Mouse (Mus musculus): Measurements from ENCODE around the gene Enpp1.

DNA sequence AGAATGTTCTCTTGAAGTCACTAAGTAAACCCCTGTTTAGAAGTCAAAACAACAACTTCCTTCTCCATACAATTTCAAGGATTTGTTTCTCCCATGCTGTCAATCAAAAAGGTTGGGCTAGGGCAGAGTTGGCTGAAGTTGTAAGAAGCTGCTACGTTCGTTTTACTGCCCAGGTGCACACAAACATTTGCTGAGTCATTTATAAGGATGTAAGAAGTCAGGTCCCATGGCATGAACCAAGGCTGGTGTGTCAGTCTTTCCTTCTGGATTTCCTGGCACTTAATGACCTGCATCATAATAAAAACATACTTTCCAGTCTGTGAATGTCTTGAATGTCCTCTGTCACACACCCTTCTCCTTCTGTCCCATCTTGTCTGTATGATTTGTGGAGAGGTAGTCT is 119.6 kb downstream of the Enpp1 start:
- TF ChIP-seq EP300 (optimal IDR thresholded peaks at IDR 0.05), result no peak
- no peak for TF ChIP-seq CTCF (IDR thresholded peaks at IDR 0.05; ENCODE audit: low read depth)

Measured in stomach, postnatal 0 days (tissue).